Mouse (Mus musculus) liver, embryonic 15.5 days (tissue): ENCODE measurements around the gene Rasgrf2. TPM values are rescaled to one million over a fixed set of nuclear protein-coding genes. Genes with fewer than 3 reads are reported as not detected.
"Not testable (repeated sequence)": the region's sequence is repeated elsewhere in the genome, so short reads cannot be mapped to it uniquely, and the experiment has no call there.

Experiments used
- ATAC-seq: fragments of 200-750 bp; cut with Nextera tagmentation; 2 replicates; pipeline ENCODE4 v1.8.0; 2017; ENCODE audit warnings: moderate number of reproducible peaks, mild to moderate bottlenecking, moderate library complexity; ENCODE audit not compliant: insufficient read depth
- H3K27ac ChIP-seq: fragments of 300-500 bp; sonication (generic); replicated peaks from 2 replicates; pipeline ENCODE4 v1.5.1; 2015; ENCODE audit warnings: mild to moderate bottlenecking, inconsistent platforms
- H3K27me3 ChIP-seq: fragments of 300-500 bp; sonication (generic); 2 replicates; pipeline ENCODE4 v1.6.1; 2015; ENCODE audit warnings: mild to moderate bottlenecking, inconsistent platforms
- H3K36me3 ChIP-seq: fragments of 300-500 bp; sonication (generic); replicated peaks from 2 replicates; pipeline ENCODE4 v1.6.1; 2015; ENCODE audit warnings: moderate library complexity, mild to moderate bottlenecking, inconsistent platforms
- H3K4me1 ChIP-seq: fragments of 300-500 bp; sonication (generic); replicated peaks from 2 replicates; pipeline ENCODE4 v1.6.1; 2015; ENCODE audit warnings: inconsistent platforms
- H3K4me2 ChIP-seq: fragments of 300-500 bp; sonication (generic); 2 replicates; pipeline ENCODE4 v1.6.1; 2015; ENCODE audit warnings: moderate library complexity, mild to moderate bottlenecking, inconsistent platforms
- H3K4me3 ChIP-seq: fragments of 300-500 bp; sonication (generic); replicated peaks from 2 replicates; pipeline ENCODE4 v1.5.1; 2015; ENCODE audit warnings: mild to moderate bottlenecking, inconsistent platforms
- H3K9ac ChIP-seq: fragments of 300-500 bp; sonication (generic); 2 replicates; pipeline ENCODE4 v1.6.1; 2015; ENCODE audit warnings: moderate library complexity, mild to moderate bottlenecking, inconsistent platforms
- H3K9me3 ChIP-seq: fragments of 300-500 bp; sonication (generic); replicated peaks from 2 replicates; pipeline ENCODE4 v1.6.1; 2016; ENCODE audit warnings: inconsistent platforms
- WGBS: fragments of 180-500 bp; shearing (Covaris S2); methylation state at CpG from one replicate; pipeline ENCODE4 v1.1.7; 2015; ENCODE audit warnings: mixed read lengths; ENCODE audit not compliant: insufficient replicate concordance; 5-methylcytosine and 5-hydroxymethylcytosine counted together
- polyA plus RNA-seq: library from polyadenylated mRNA; unstranded; fragments of >200 nt; fragmentation: Nextera tagmentation; extraction: Ambion mirVana; gene quantifications from 2 replicates; pipeline ENCODE4 v1.2.1, GENCODE M21; 2015

Gene Rasgrf2
- polyA plus RNA-seq = 0.02 and 0.13 TPM in 2 replicates

- Histone ChIP-seq H3K9me3 (no peaks in the 10 kb centered on the region), H3K9ac (no peak within 1 kb of the TSS), H3K4me1 (no peaks in the 10 kb centered on the region), H3K36me3 (no peaks in the 10 kb centered on the region), H3K27ac (no peak within 1 kb of the TSS), H3K4me3 (peak within 1 kb of the TSS; percentile 38), H3K4me2 (peak within 1 kb of the TSS; percentile 63), H3K27me3 (peaks cover 31% of the 10 kb centered on the region)
- WGBS = 2% methylated on average over 70 of the region's 70 CpGs
- ATAC-seq = no peak
Measured at GRCm38 (mm10) chr13:92131384-92132150, at the start of gene Rasgrf2. Gene Rasgrf2, minus strand, starts transcription at chr13:92131656.

- not testable (repeated sequence) for H3K9me3 ChIP-seq, H3K27ac ChIP-seq, H3K27me3 ChIP-seq, ATAC-seq, H3K36me3 ChIP-seq, H3K9ac ChIP-seq, H3K4me2 ChIP-seq, H3K4me3 ChIP-seq, H3K4me1 ChIP-seq
- 68% methylated on average over 8 of the region's 8 CpGs for WGBS
Measured at GRCm38 (mm10) chr13:92172686-92173085, 41.2 kb upstream of the Rasgrf2 start.

DNA sequence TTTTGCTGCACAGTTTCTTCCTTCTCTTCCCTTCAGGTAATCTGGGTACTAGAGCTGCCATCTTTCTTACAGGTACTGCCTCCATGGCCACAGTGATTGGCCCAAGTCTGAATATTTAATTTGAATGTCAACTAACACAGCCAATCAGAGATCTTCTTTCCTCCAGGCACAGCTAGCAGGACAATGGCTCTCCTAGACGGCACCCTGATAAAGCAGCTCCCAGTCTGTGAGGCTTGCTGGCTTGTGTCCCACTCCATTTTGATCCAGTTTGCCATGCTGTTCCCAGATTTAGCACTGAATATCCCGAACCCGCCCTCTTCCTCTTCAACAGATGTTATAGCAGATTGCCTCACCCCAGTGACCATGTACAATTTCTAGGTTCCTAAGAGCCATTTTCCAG lies 19.1 kb upstream of the Rasgrf2 start:
- no peak for ATAC-seq
- Histone ChIP-seq H3K27me3 (no peaks in the 10 kb centered on the region), H3K36me3 (no peaks in the 10 kb centered on the region), H3K4me1 (no peaks in the 10 kb centered on the region), H3K4me2 (no peak overlapping the region), H3K9me3 (0 out of 2 replicates have a peak, but pooled peaks cover 5% of the 10 kb centered on the region), H3K9ac (no peak overlapping the region), H3K4me3 (no peak overlapping the region), H3K27ac (no peak overlapping the region)
- 56% methylated on average over 3 of the region's 3 CpGs for WGBS

DNA sequence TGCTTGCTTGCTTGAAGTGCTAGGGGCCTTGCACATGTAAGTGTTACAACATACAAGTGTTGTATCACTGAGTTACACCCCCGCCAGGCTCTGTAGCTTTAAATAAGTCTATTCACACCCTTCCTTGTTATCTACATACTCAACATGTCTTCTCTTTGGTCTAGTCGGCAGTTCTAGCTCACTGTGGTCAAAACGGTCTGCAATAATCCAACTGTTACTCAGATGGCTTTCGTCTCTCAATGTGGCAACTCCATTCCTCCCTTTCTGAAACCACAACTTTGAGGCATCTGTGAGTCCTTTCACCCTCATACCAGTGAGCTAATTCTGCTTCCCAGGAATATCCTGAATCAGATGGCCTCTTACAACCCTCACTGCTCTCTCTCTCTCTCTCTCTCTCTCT lies 17.4 kb upstream of the Rasgrf2 start:
- Histone ChIP-seq H3K27ac (no peak overlapping the region), H3K4me2 (no peak overlapping the region), H3K9ac (no peak overlapping the region), H3K27me3 (no peaks in the 10 kb centered on the region), H3K9me3 (0 out of 2 replicates have a peak, but pooled peaks cover 17% of the 10 kb centered on the region), H3K36me3 (no peaks in the 10 kb centered on the region), H3K4me3 (no peak overlapping the region), H3K4me1 (no peaks in the 10 kb centered on the region)
- ATAC-seq = no peak
- WGBS = 58% methylated on average over 4 of the region's 4 CpGs

DNA sequence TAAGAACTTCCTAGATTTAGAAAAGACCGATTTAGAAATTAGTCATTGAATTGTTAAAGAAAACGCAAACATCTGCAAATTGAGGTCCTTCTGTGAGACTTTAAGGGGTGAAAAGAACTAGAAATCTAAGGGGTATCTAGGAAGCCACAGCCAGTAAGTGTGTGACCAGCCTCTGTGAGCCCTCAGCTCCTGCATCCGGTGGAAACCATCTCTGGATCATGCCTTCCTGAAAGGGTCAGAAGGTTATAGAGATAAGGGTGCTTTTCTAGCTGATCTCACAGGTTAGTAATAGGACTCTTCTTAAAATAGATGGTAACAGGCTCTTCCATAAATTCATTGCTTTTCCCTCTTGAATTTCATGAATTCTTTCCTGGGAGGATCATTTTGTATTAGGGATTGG lies 3.3 kb upstream of the Rasgrf2 start:
- Histone ChIP-seq H3K27me3 (peaks cover 31% of the 10 kb centered on the region), H3K9ac (no peak overlapping the region), H3K4me3 (no peak overlapping the region), H3K27ac (no peak overlapping the region), H3K36me3 (no peaks in the 10 kb centered on the region), H3K4me1 (no peaks in the 10 kb centered on the region), H3K9me3 (no peaks in the 10 kb centered on the region), H3K4me2 (no peak overlapping the region)
- 37% methylated on average over 3 of the region's 3 CpGs for WGBS
- ATAC-seq = no peak

DNA sequence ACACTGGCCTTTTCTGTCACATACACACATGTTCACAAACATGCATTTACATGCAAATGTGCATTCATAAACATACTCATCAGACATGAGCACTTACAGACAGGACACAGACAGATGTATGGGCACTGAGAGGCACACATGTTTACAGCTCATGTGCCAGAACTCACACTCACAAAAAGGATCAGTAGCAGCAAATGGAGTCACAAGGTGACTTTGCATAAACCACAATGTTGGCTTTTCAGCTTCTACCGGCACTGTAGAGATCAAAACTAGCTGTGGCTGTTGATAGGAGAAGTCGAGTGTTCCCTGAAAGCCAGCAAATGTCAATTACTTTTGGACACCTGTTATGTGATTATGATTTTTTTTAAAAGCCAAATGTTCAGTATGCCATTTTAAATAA lies 1.1 kb upstream of the Rasgrf2 start:
- no peaks in the 10 kb centered on the region for H3K9me3 ChIP-seq
- no peak overlapping the region for H3K4me2 ChIP-seq
- H3K9ac ChIP-seq = no peak overlapping the region
- H3K27me3 ChIP-seq = peaks cover 31% of the 10 kb centered on the region
- H3K27ac ChIP-seq = no peak overlapping the region
- ATAC-seq = no peak
- H3K36me3 ChIP-seq = no peaks in the 10 kb centered on the region
- H3K4me3 ChIP-seq = no peak overlapping the region
- 14% methylated on average over 2 of the region's 2 CpGs for WGBS
- no peaks in the 10 kb centered on the region for H3K4me1 ChIP-seq

- no peak overlapping the region for H3K9ac ChIP-seq
- peaks cover 31% of the 10 kb centered on the region for H3K27me3 ChIP-seq
- no peaks in the 10 kb centered on the region for H3K9me3 ChIP-seq
- no peak for ATAC-seq
- WGBS = 10% methylated on average over 22 of the region's 22 CpGs
- no peaks in the 10 kb centered on the region for H3K36me3 ChIP-seq
- peak overlapping the region; percentile 38 for H3K4me3 ChIP-seq
- no peaks in the 10 kb centered on the region for H3K4me1 ChIP-seq
- H3K4me2 ChIP-seq = peak overlapping the region; percentile 63
- no peak overlapping the region for H3K27ac ChIP-seq
Measured at GRCm38 (mm10) chr13:92130994-92131383, 467 bp downstream of the Rasgrf2 start.

DNA sequence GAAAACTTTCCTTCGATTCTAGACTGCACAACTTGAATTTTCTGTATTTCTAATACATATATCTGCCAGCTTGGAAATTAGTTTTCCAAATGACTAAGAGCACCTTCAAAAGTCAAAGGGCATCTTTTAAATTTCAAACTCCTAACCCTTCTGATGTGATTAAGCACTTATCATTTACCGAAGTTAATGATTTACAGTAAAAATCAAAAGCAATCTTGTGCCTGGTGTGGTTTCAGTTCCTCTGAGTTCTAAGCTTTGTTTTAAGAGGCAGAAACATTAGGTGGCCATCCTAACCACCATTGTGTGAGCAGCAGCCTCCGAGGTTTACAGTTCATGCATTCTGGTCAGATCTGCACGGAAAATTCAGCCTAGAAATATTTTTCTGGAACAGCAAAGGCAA lies 1.6 kb downstream of the Rasgrf2 start:
- no peaks in the 10 kb centered on the region for H3K36me3 ChIP-seq
- H3K9ac ChIP-seq = no peak overlapping the region
- H3K9me3 ChIP-seq = no peaks in the 10 kb centered on the region
- H3K27ac ChIP-seq = no peak overlapping the region
- ATAC-seq = no peak
- H3K4me2 ChIP-seq = no peak overlapping the region
- H3K4me3 ChIP-seq = no peak overlapping the region
- H3K4me1 ChIP-seq = no peaks in the 10 kb centered on the region
- H3K27me3 ChIP-seq = peaks cover 31% of the 10 kb centered on the region
- WGBS = 47% methylated on average over 4 of the region's 4 CpGs

DNA sequence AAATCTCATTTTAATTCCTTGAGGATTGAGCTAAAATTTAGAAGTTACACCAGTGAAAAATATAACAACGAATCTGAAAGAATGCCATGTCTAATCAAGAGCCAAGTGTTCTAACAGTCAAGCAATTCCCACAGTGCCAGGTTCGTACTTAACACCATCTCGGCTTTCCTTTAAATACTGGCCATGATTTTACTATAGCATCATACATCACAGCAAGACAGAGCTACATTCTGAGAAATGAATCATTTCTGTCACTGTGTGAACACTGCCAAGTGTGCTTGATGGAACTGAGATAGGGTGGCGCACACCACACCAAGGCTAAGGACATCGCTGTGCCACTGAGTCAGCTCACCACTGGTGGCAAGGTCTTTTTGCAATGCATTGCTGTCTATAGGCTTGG lies 5.6 kb downstream of the Rasgrf2 start:
- Histone ChIP-seq H3K36me3 (no peaks in the 10 kb centered on the region), H3K27me3 (peaks cover 10% of the 10 kb centered on the region), H3K4me1 (no peaks in the 10 kb centered on the region), H3K4me2 (no peak overlapping the region), H3K27ac (no peak overlapping the region), H3K9ac (no peak overlapping the region), H3K4me3 (no peak overlapping the region), H3K9me3 (no peaks in the 10 kb centered on the region)
- WGBS = 74% methylated on average over 5 of the region's 5 CpGs
- ATAC-seq = no peak

GRCm38 (mm10) chr13:92119623-92120022 lies 11.8 kb downstream of the Rasgrf2 start:
- Histone ChIP-seq H3K27me3 (no peaks in the 10 kb centered on the region), H3K27ac (no peak overlapping the region), H3K9ac (no peak overlapping the region), H3K36me3 (no peaks in the 10 kb centered on the region), H3K4me1 (no peaks in the 10 kb centered on the region), H3K4me3 (no peak overlapping the region), H3K4me2 (no peak overlapping the region), H3K9me3 (no peaks in the 10 kb centered on the region)
- no peak for ATAC-seq
- WGBS = 50% methylated on average over 5 of the region's 5 CpGs

DNA sequence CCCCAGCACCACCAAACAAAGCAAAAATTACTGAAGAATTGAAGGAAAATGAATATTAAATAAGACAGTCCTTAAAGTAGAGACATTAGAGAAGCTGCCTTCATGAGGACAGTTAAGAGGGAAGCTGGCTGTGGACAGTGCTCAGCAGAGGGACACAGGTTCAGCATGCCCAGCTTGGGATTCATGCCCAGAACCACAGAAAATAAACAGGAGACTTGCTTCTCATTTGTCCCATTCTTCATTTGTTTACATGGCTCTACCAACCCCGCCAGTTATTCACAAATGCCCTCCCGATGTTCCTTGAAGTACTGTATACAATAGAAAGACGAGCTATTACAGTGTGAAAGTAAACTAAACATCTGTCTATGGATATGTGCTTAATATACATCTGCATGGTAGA lies 17.4 kb downstream of the Rasgrf2 start:
- no peaks in the 10 kb centered on the region for H3K27me3 ChIP-seq
- 40% methylated on average over 3 of the region's 3 CpGs for WGBS
- H3K9ac ChIP-seq = no peak overlapping the region
- H3K27ac ChIP-seq = no peak overlapping the region
- no peaks in the 10 kb centered on the region for H3K4me1 ChIP-seq
- H3K4me3 ChIP-seq = no peak overlapping the region
- H3K36me3 ChIP-seq = no peaks in the 10 kb centered on the region
- no peak overlapping the region for H3K4me2 ChIP-seq
- ATAC-seq = no peak
- no peaks in the 10 kb centered on the region for H3K9me3 ChIP-seq

DNA sequence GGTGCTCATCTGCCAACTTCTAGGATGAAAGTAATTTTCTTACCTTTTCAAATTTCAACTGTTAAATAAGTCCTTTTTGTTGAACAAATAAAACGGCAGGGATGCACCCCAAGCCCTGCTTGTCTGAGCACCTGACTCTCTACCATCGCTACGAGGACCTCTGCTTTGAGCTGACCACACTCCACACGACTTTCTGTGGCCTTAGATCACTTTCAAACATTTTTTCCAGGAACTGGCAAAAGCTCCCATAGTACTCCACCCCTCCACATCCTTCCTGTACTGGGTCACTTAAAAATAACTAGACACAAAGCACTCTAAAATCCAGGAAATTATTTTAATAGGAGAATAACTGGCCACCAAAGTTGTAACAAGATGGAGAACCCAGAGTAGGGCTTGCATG lies 23.2 kb downstream of the Rasgrf2 start:
- H3K27me3 ChIP-seq = no peaks in the 10 kb centered on the region

More for the DNA sequence above, 23.2 kb downstream of the Rasgrf2 start:
- no peak overlapping the region for H3K4me2 ChIP-seq
- ATAC-seq = no peak
- no peaks in the 10 kb centered on the region for H3K36me3 ChIP-seq
- no peak overlapping the region for H3K4me3 ChIP-seq
- H3K27ac ChIP-seq = no peak overlapping the region
- WGBS = 43% methylated on average over 4 of the region's 4 CpGs
- H3K4me1 ChIP-seq = no peaks in the 10 kb centered on the region
- no peak overlapping the region for H3K9ac ChIP-seq
- no peaks in the 10 kb centered on the region for H3K9me3 ChIP-seq
